Mouse (Mus musculus) liver, adult 2 months (tissue): ENCODE results near the gene Chaf1b.

Source experiments
- CTCF ChIP-seq: fragments of 200-500 bp; IDR thresholded peaks from 2 replicates; pipeline ENCODE4 v1.5.1; 2011; ENCODE audit warnings: low read depth, low read length, control low read depth
- POLR2A ChIP-seq: fragments of 200-500 bp; IDR thresholded peaks from 2 replicates; pipeline ENCODE4 v1.6.1; 2011; ENCODE audit warnings: low read length, control low read depth; ENCODE audit not compliant: insufficient read depth; ENCODE audit errors: extremely low read depth

GRCm38 (mm10) chr16:93912808-93913207 is 29.1 kb downstream of the Chaf1b start:
- TF ChIP-seq CTCF (no peak), POLR2A (no peak)
